Mouse (Mus musculus) retina, embryonic 14.5 days (tissue): ENCODE measurements at regions not wholly inside any gene's neighbourhood (a gene's known extent, or its start where the extent isn't known, plus 50 kb on each side); places are given as distances from the start of the nearest gene placed in this dataset.

Experiments used
- DNase-seq: peaks from one replicate; pipeline ENCODE4 v3.0.0-alpha.2; 2015; ENCODE audit warnings: low spot score

- DNase-seq, result no peak
Observed at GRCm38 (mm10) chr13:58495390-58496073, 92.4 kb upstream of the Hnrnpk start.

DNA sequence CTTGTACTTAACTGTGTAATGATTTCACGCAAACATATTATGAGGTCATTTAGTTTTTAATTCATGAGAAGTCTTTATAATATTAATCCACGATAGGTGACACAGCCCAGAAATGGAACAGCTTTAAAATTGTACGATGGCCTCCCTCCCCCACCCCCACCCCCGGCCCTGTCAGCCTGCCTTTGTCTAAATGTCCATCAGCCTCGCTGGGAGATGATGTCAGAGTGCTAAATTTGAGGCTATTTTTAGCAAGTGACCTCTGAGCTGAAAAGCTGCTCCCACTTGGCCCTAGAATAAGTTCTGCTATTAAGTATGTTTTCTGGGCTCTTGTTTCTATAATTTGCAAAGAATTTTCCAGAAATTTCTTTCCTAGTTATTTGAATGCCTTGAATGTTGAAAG is 91.6 kb upstream of the Hnrnpk start:
- DNase-seq, result peak; percentile 50

DNA sequence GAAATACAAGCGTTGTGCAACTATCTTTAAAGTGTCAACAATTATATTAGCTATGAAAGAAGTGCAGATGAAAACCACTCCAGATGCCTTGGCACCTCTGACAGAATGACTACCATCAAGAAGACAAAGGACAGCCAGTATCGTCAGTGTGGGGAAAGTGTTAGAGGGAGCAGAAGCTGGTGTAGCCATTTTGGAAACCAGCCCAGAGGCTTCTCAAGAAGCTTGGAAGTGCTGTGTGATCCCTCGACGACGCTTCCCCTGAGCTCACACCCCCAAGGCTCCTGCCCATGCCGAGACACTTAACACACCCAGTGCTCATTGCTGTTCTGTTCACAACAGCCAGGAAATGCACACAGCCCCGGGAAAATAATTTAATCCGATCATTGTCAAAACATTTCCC is 87.7 kb upstream of the Hnrnpk start:
- DNase-seq, result no peak

DNA sequence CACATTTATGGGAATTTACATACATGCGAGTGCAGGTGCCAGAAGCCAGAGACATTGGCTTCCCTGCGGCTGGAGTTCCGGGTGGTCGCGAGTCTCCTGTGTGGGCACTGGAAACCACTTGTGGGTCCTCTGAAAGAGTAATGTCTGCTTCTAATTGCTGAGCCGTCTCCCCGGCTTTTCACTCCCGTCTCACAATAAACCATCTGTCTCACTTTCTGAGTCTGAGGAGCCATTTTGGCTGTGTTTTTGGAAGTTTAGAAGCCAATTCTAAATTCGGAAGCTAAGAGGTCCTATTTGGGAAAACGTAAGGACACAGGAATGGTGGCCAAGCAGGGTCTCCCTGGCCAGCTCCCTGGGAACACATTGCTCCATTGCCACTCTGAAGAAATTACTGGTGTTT is 81.9 kb upstream of the Hnrnpk start:
- DNase-seq, result no peak

DNA sequence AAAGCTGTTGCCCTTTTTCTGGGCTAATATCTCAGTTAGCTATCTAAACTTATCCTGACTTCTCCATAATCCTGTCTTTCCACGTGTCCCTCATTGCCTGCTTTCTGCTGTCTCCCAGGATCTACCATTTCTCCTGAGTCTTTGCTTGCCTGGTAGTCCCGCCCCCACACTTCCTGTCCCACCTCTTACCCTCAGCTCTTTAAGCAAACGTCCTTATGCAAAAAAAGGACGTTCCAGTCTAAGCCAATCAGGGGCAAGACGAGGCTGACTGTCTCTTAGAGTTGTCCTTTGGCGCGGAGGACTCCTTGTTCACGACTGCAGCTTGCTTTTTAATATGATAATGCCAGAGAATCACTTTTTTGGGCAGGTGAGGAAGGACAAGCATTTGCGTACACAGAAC is 79.6 kb upstream of the Hnrnpk start:
- DNase-seq, result no peak

- DNase-seq, result peak; percentile 13
Observed at GRCm38 (mm10) chr13:58480928-58481598, 77.9 kb upstream of the Hnrnpk start.

DNA sequence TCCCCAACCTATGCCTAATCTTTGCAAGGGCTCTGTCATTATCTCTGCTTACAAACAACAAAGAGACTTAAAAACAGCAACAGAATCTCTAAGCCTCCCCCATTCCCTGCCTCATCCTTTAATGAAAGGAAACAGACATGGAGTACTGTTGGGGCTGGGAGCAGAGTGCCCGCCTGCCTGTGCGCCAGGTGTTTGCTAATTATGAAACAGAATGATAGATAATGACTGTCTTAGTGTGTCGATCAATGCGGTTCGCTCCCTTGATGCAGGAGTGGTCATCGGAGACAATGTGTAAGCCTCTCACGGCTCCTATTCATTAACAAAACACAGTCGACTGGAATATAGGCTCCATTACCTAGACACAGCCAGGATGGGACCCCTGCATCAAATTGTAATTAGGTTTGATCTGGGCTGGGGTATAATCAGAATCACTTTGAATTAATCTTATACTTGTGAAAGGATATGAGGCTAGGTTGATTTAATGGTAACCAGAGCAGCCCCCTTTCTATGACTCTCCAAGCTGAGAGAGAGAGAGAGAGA is 77.3 kb upstream of the Hnrnpk start:
- DNase-seq, result peak; percentile 13

GRCm38 (mm10) chr13:58478438-58478837 is 75.3 kb upstream of the Hnrnpk start:
- no peak for DNase-seq

DNA sequence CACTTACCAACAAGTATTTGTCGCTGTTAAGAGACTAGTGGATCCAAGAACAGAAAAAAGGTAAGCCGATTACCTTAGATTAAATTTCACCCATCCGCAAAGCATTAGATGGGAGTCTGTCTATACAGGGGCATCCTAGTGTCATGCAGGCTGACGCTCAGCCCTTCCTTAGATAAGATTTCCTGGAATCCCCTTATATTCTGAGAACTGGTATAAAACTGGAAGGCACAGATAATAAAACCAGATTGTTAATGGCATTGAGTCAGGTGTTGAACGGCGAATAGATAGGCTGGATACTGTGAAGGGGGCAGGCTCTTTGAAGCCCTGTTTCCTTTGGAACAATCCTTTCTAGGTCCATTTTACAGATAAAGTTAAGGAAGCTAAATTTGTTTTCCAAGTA is 74.1 kb upstream of the Hnrnpk start:
- no peak for DNase-seq

DNA sequence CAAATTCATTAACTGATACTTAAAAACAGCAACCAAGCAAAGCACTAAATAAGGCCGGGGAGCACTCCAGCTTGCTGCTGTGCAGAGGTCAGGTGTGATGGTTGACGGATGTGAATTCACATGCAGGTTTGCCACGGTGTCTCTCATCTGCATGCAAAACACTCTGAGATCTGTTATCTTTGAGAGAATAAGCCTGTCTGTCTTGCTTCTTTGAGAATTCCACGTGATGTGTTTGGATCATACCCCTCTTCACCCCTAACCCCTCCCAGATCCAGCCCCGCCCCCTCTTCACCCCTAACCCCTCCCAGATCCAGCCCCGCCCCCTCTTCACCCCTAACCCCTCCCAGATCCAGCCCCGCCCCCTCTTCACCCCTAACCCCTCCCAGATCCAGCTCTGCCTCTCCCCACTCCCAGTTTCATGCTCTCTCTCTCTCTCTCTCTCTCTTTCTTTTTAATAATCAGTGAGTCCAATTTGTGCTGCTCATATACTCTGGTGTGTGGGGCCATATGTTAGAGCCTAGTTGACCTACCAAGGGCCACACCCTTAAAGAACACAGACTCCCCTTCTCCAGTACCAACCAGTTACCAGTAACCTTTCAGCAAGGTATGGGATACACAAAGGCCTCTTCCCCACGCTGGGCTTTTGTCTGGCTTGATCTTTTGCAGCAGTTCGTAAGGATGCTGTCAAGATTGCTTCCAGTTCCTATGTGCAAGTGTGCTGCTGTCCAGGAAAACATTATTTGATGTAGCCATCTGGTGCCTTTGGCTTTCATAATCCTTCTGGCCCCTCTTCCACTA is 73.1 kb upstream of the Hnrnpk start:
- DNase-seq, result no peak

- DNase-seq, result no peak
Observed at GRCm38 (mm10) chr13:58475495-58475894, 72.4 kb upstream of the Hnrnpk start.

- no peak for DNase-seq
Observed at GRCm38 (mm10) chr13:58472455-58472854, 69.3 kb upstream of the Hnrnpk start.

GRCm38 (mm10) chr13:58471704-58472103 is 68.6 kb upstream of the Hnrnpk start:
- peak; percentile 48 for DNase-seq

DNA sequence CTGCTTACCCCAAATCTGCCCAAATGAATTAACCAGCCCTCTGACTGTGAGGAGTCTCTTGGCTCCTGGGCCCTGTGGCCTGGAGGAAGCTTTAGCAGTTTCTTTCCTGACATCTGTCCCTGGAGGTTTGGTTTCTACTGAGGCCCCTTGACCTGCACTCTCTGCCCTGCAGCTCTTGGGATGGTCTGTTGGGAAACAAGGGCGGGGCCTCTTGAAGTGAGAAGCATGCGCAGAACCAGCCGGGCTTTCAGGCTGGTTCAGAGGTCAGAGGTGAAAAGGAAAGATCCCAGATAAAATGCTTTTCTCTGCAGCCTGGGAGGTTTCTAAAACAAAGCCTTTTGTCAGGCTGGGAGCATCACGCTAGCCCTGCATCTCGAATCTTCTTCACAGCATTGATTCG is 66.6 kb upstream of the Hnrnpk start:
- peak; percentile 61 for DNase-seq

DNA sequence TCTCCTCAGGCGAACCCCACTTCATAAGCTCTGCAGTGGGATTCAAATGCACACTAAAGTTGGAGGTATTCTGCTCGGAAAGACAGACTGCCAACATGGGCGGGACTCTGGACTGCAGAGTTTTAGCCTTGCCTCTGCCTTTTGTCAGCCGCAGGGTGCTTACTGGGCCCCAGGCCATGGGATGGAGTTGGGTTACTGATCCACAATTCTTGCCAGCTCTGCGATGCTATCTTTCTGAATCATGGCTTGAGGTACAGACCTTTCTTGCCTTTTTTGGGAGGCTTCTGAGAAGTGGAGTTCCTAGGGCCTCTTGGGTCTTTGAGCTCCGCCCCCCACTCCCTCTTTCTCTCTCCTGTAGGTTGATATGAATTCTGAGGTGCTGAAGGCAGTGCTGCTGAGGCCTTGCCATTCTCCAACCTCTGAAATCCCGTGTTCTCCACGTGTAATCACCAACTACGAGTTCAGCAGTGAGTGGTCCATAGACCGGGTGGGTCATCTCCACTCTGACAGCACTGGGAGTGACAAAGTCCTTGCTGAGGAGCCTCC is 64.0 kb upstream of the Hnrnpk start:
- no peak for DNase-seq

DNA sequence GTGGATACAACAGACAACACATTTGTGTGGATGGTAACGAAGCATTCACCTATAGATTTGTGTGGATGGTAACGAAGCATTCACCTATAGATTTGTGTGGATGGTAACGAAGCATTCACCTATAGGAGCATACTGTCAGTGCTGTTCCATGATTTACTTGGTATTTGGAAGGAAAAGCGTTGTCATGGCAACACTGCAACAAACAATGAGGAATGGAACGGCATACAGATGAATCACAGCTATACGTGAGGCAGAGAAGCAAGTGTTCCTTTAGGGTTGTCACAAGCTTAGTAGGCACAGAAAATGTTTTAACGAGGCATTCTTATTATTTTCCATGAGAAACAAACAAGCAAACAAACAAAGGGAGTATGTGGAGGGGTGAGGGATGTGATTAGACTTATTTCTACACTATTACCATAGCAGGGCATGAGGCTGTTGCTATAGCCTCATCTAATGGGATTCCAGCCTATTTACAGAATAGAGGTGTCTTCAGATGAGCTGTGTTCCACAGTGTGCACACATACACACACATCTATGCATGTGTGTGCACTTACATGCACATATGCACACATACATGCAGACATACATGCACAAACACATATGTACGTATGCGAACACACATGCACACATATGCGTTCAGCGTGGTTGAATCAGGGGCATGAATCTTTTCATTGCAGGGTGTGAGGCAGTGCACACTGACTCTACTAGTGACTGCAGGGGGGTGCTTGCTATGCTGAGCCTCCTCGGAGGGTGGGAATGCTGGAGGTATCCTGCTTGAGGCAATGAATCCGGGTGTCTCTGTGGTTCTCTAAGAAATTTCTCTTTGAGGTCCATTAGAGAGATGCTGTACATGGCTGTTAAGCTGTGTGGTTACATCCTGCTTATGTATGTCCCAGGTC is 62.3 kb upstream of the Hnrnpk start:
- DNase-seq, result no peak
